Mouse (Mus musculus) embryonic facial prominence, embryonic 15.5 days (tissue): Measurements from ENCODE around the gene Hes3. TPM values are rescaled to one million over a fixed set of nuclear protein-coding genes. Genes with fewer than 3 reads are reported as not detected.

Experiments used
- ATAC-seq: fragments of 200-750 bp; cut with Nextera tagmentation; 2 replicates; pipeline ENCODE4 v1.8.0; 2017; ENCODE audit warnings: low read depth, moderate TSS enrichment; ENCODE audit not compliant: insufficient number of reproducible peaks, low FRiP score, low TSS enrichment
- H3K27ac ChIP-seq: fragments of 300-500 bp; sonication (generic); replicated peaks from 2 replicates; pipeline ENCODE4 v1.5.1; 2015; ENCODE audit warnings: mild to moderate bottlenecking, inconsistent platforms
- H3K27me3 ChIP-seq: fragments of 300-500 bp; sonication (generic); 2 replicates; pipeline ENCODE4 v1.6.1; 2015; ENCODE audit warnings: inconsistent platforms
- H3K36me3 ChIP-seq: fragments of 300-500 bp; sonication (generic); 2 replicates; pipeline ENCODE4 v1.6.1; 2015; ENCODE audit warnings: mild to moderate bottlenecking, inconsistent platforms
- H3K4me1 ChIP-seq: fragments of 300-500 bp; sonication (generic); 2 replicates; pipeline ENCODE4 v1.6.1; 2015; ENCODE audit warnings: inconsistent platforms
- H3K4me2 ChIP-seq: fragments of 300-500 bp; sonication (generic); replicated peaks from 2 replicates; pipeline ENCODE4 v1.6.1; 2015; ENCODE audit warnings: mild to moderate bottlenecking, inconsistent platforms
- H3K4me3 ChIP-seq: fragments of 300-500 bp; sonication (generic); replicated peaks from 2 replicates; pipeline ENCODE4 v1.5.1; 2015; ENCODE audit warnings: mild to moderate bottlenecking, inconsistent platforms
- H3K9ac ChIP-seq: fragments of 300-500 bp; sonication (generic); 2 replicates; pipeline ENCODE4 v1.6.1; 2015; ENCODE audit warnings: inconsistent platforms
- H3K9me3 ChIP-seq: fragments of 300-500 bp; sonication (generic); replicated peaks from 2 replicates; pipeline ENCODE4 v1.6.1; 2016; ENCODE audit warnings: inconsistent platforms
- WGBS: fragments of 180-500 bp; shearing (Covaris S2); methylation state at CpG from one replicate; pipeline ENCODE4 v1.1.7; 2015; 5-methylcytosine and 5-hydroxymethylcytosine counted together
- polyA plus RNA-seq: library from polyadenylated mRNA; unstranded; fragments of >200 nt; fragmentation: Nextera tagmentation; extraction: Ambion mirVana; gene quantifications from 2 replicates; pipeline ENCODE4 v1.2.1, GENCODE M21; 2015

Hes3 gene
- polyA plus RNA-seq, 1 experiment from 2014 or later = not detected

- Histone ChIP-seq H3K4me1 (peaks cover 13% of the 10 kb centered on the region), H3K36me3 (peaks cover 18% of the 10 kb centered on the region), H3K27ac (no peak overlapping the region), H3K4me2 (peak overlapping the region; percentile 42), H3K9me3 (no peaks in the 10 kb centered on the region), H3K27me3 (no peaks in the 10 kb centered on the region), H3K9ac (no peak overlapping the region), H3K4me3 (peak overlapping the region; percentile 100)
- ATAC-seq = peak; percentile 6; the same call in 1 of the 2 replicates
- WGBS = 55% methylated on average over 16 of the region's 16 CpGs
Observed at GRCm38 (mm10) chr4:152324641-152325562, 33.4 kb upstream of the Hes3 start.

- H3K27ac ChIP-seq = no peak overlapping the region
- H3K27me3 ChIP-seq = peaks cover 26% of the 10 kb centered on the region
- H3K4me3 ChIP-seq = no peak overlapping the region
- no peak overlapping the region for H3K9ac ChIP-seq
- 43% methylated on average over 5 of the region's 5 CpGs for WGBS
- peaks cover 9% of the 10 kb centered on the region for H3K4me1 ChIP-seq
- H3K36me3 ChIP-seq = no peaks in the 10 kb centered on the region
- ATAC-seq = no peak
- H3K9me3 ChIP-seq = no peaks in the 10 kb centered on the region
- H3K4me2 ChIP-seq = no peak overlapping the region
Observed at GRCm38 (mm10) chr4:152321464-152321863, 30.0 kb upstream of the Hes3 start.

- WGBS = 2% methylated on average over 26 of the region's 26 CpGs
- ATAC-seq = no peak
- H3K27me3 ChIP-seq = peaks cover 54% of the 10 kb centered on the region
- peak within 1 kb of the TSS; percentile 40 for H3K4me2 ChIP-seq
- H3K9ac ChIP-seq = no peak within 1 kb of the TSS
- peaks cover 22% of the 10 kb centered on the region for H3K4me1 ChIP-seq
- no peaks in the 10 kb centered on the region for H3K36me3 ChIP-seq
- no peaks in the 10 kb centered on the region for H3K9me3 ChIP-seq
- no peak within 1 kb of the TSS for H3K27ac ChIP-seq
- H3K4me3 ChIP-seq = peak within 1 kb of the TSS; percentile 18; the same call in 1 of the 2 replicates
Observed at GRCm38 (mm10) chr4:152318517-152319234, 27.2 kb upstream of the Hes3 start, which contains the start of gene Rnf207. Rnf207 (minus strand) TSS chr4:152318993.

- Histone ChIP-seq H3K9me3 (no peaks in the 10 kb centered on the region), H3K4me2 (no peak overlapping the region), H3K4me1 (peaks cover 33% of the 10 kb centered on the region), H3K27ac (no peak overlapping the region), H3K27me3 (peaks cover 64% of the 10 kb centered on the region), H3K9ac (no peak overlapping the region), H3K4me3 (no peak overlapping the region), H3K36me3 (no peaks in the 10 kb centered on the region)
- ATAC-seq = no peak
- 78% methylated on average over 6 of the region's 6 CpGs for WGBS
Observed at GRCm38 (mm10) chr4:152317631-152318033, 26.2 kb upstream of the Hes3 start.

- H3K9ac ChIP-seq = no peak overlapping the region
- H3K4me2 ChIP-seq = peak overlapping the region; percentile 45
- peaks cover 41% of the 10 kb centered on the region for H3K4me1 ChIP-seq
- 2% methylated on average over 43 of the region's 43 CpGs for WGBS
- no peak for ATAC-seq
- H3K27me3 ChIP-seq = peaks cover 84% of the 10 kb centered on the region
- peak overlapping the region; percentile 28 for H3K4me3 ChIP-seq
- H3K27ac ChIP-seq = no peak overlapping the region
- no peaks in the 10 kb centered on the region for H3K9me3 ChIP-seq
- no peaks in the 10 kb centered on the region for H3K36me3 ChIP-seq
Observed at GRCm38 (mm10) chr4:152315498-152316213, 24.2 kb upstream of the Hes3 start.

- ATAC-seq = no peak
- H3K27ac ChIP-seq = no peak overlapping the region
Observed at GRCm38 (mm10) chr4:152313934-152314333, 22.5 kb upstream of the Hes3 start.

GRCm38 (mm10) chr4:152313211-152313632, 21.8 kb upstream of the Hes3 start:
- Histone ChIP-seq H3K27ac (no peak overlapping the region), H3K4me3 (peak overlapping the region; percentile 37), H3K9me3 (no peaks in the 10 kb centered on the region), H3K4me2 (peak overlapping the region; percentile 62), H3K27me3 (peaks cover 85% of the 10 kb centered on the region), H3K4me1 (peaks cover 34% of the 10 kb centered on the region), H3K9ac (no peak overlapping the region; the same call in 1 of the 2 replicates), H3K36me3 (peaks cover 3% of the 10 kb centered on the region; the same call in 1 of the 2 replicates)
- no peak for ATAC-seq
- under 1% methylated on average over 29 of the region's 29 CpGs for WGBS

More at GRCm38 (mm10) chr4:152313934-152314333, 22.5 kb upstream of the Hes3 start:
- Histone ChIP-seq H3K27me3 (peaks cover 92% of the 10 kb centered on the region), H3K4me1 (peaks cover 41% of the 10 kb centered on the region), H3K36me3 (peaks cover 2% of the 10 kb centered on the region; the same call in 1 of the 2 replicates), H3K9ac (no peak overlapping the region), H3K4me3 (no peak overlapping the region; the same call in 1 of the 2 replicates), H3K9me3 (no peaks in the 10 kb centered on the region), H3K4me2 (peak overlapping the region; percentile 62; the same call in 1 of the 2 replicates)

GRCm38 (mm10) chr4:152312186-152312585, 20.7 kb upstream of the Hes3 start:
- 3% methylated on average over 14 of the region's 14 CpGs for WGBS
- H3K4me2 ChIP-seq = peak overlapping the region; percentile 62; the same call in 1 of the 2 replicates
- no peak overlapping the region for H3K9ac ChIP-seq
- no peak overlapping the region; the same call in none of the 2 replicates for H3K4me3 ChIP-seq
- H3K27me3 ChIP-seq = peaks cover 75% of the 10 kb centered on the region
- peaks cover 3% of the 10 kb centered on the region; the same call in 1 of the 2 replicates for H3K36me3 ChIP-seq
- no peak overlapping the region for H3K27ac ChIP-seq
- no peaks in the 10 kb centered on the region for H3K9me3 ChIP-seq
- peaks cover 33% of the 10 kb centered on the region for H3K4me1 ChIP-seq
- no peak for ATAC-seq

- Histone ChIP-seq H3K9ac (no peak overlapping the region), H3K27me3 (peaks cover 28% of the 10 kb centered on the region), H3K36me3 (peaks cover 33% of the 10 kb centered on the region), H3K9me3 (no peaks in the 10 kb centered on the region), H3K4me2 (no peak overlapping the region), H3K4me1 (peaks cover 8% of the 10 kb centered on the region), H3K4me3 (no peak overlapping the region), H3K27ac (no peak overlapping the region)
- ATAC-seq = no peak
- 74% methylated on average over 9 of the region's 9 CpGs for WGBS
Observed at GRCm38 (mm10) chr4:152307542-152307941, 16.1 kb upstream of the Hes3 start.

- WGBS = 86% methylated on average over 6 of the region's 6 CpGs
- H3K9me3 ChIP-seq = no peaks in the 10 kb centered on the region
- no peaks in the 10 kb centered on the region for H3K4me1 ChIP-seq
- peaks cover 13% of the 10 kb centered on the region for H3K27me3 ChIP-seq
- H3K36me3 ChIP-seq = peaks cover 47% of the 10 kb centered on the region
- no peak overlapping the region for H3K27ac ChIP-seq
- H3K4me3 ChIP-seq = no peak overlapping the region
- no peak overlapping the region for H3K4me2 ChIP-seq
- ATAC-seq = no peak
- H3K9ac ChIP-seq = no peak overlapping the region
Observed at GRCm38 (mm10) chr4:152305991-152306390, 14.5 kb upstream of the Hes3 start.
